Mouse (Mus musculus) myocyte (in vitro differentiated cells): ENCODE data around the gene Ugt1a10.

Experiments used
- CEBPB ChIP-seq: IDR thresholded peaks from 2 replicates; pipeline ENCODE4 v1.6.1; 2011; ENCODE audit warnings: mild to moderate bottlenecking, moderate library complexity; ENCODE audit not compliant: poor library complexity, insufficient read depth, severe bottlenecking
- E2F4 ChIP-seq: IDR thresholded peaks from one replicate; pipeline ENCODE4 v1.6.1; 2011; ENCODE audit warnings: mild to moderate bottlenecking, control low read depth, moderate library complexity; ENCODE audit not compliant: insufficient read depth
- MAX ChIP-seq: IDR thresholded peaks from one replicate; pipeline ENCODE4 v1.6.1; 2011; ENCODE audit warnings: low read depth, mild to moderate bottlenecking, control low read depth
- MYOD1 ChIP-seq, 3 experiments: IDR thresholded peaks; one replicate each; pipeline ENCODE4 v1.6.1; 2011; ENCODE audit warnings: control low read depth in 2 of 3, low read depth in 2 of 3, mild to moderate bottlenecking in 2 of 3, moderate library complexity in 1 of 3; ENCODE audit not compliant: insufficient read length in 2 of 3, control insufficient read depth in 1 of 3
- MYOG ChIP-seq, 3 experiments: IDR thresholded peaks; one replicate each; pipeline ENCODE4 v1.6.1; 2011; ENCODE audit warnings: control low read depth in 2 of 3, low read depth in 2 of 3, mild to moderate bottlenecking in 2 of 3; ENCODE audit not compliant: insufficient read length in 2 of 3, control insufficient read depth in 1 of 3, insufficient read depth in 1 of 3
- POLR2A ChIP-seq: IDR thresholded peaks from one replicate; pipeline ENCODE4 v1.6.1; 2011; ENCODE audit warnings: low read depth, mild to moderate bottlenecking, control low read depth, moderate library complexity; ENCODE audit not compliant: insufficient read length
- POLR2AphosphoS2 ChIP-seq: IDR thresholded peaks from one replicate; pipeline ENCODE4 v1.6.1; 2011; ENCODE audit warnings: low read depth, control low read depth; ENCODE audit not compliant: insufficient read length
- TCF12 ChIP-seq: IDR thresholded peaks from one replicate; pipeline ENCODE4 v1.6.1; 2011; ENCODE audit warnings: mild to moderate bottlenecking, control low read depth; ENCODE audit not compliant: poor library complexity, insufficient read depth, severe bottlenecking
- TCF3 ChIP-seq: IDR thresholded peaks from one replicate; pipeline ENCODE4 v1.6.1; 2011; ENCODE audit warnings: low read depth, control low read depth; ENCODE audit not compliant: insufficient read length

DNA sequence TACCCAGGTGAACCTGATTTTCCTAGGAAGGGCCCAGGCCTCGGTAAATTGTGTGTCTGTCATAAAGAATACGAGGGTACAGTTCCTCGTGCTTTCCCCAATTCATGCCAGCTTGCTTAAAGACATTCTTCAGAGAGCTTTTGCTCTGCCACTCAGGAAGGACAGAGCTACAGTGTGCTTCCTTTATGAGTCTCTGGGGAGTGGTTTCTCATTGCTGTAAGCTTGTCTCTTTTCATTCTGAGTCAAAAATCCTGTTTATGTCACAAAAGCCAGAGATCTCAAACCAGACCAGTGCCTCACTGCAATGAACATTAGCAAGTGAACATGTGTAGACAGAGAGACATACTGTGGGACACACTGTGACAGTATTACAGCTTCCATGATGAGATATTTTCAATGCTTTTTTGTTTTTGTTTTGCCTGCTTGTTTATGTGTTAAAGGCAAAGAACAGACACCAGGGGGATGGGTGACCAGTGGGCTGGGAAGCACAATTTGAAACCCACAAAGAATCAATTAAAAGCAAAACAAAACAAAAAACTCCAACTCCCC is 78.8 kb downstream of the Ugt1a10 start:
- no peak for TF ChIP-seq E2F4
- TF ChIP-seq MYOD1 (IDR thresholded peaks at IDR 0.05; ENCODE audit: control insufficient read depth in 1 of 3, insufficient read length in 2 of 3, low read depth in 2 of 3) = no peak
- TF ChIP-seq MAX = no peak
- TF ChIP-seq POLR2A = no peak
- no peak for TF ChIP-seq POLR2AphosphoS2
- TF ChIP-seq CEBPB = no peak
- no peak for TF ChIP-seq TCF12
- TF ChIP-seq TCF3 = no peak
- no peak for TF ChIP-seq MYOG (IDR thresholded peaks at IDR 0.05; ENCODE audit: control insufficient read depth in 1 of 3, insufficient read depth in 1 of 3, insufficient read length in 2 of 3, low read depth in 2 of 3)
